7 mouse cellular contexts compared by ENCODE assay signal in the genomic region with DNA sequence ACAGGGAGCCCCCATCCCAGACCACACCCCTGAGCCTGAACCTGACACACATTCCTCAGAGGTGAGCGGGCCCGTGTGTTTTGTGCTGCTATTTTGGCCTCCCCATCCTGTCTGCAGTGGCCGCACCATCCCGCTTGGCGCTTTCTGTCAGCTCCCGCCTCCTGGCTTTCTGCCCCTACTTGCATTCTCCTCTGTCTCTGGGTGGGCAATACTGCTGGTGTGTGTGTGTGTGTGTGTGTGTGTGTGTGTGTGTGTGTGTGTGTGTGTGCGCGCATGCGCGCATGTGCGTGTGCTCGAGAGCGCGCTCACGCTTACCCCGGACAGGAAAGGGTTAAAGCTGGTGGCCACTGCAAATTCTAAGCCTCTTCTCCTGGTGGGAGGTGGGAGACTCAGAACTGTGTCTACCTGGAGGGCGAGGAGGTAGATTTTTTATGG. TPM values are rescaled to one million over a fixed set of nuclear protein-coding genes. Genes with fewer than 3 reads are reported as not detected.
DNase-seq lines count a peak whose midpoint lies in the region; ATAC-seq and TF ChIP-seq lines count a peak whose summit lies in the region.

No protein-coding gene starts in this region.

- peak; percentile 15 for DNase-seq in MN1 (ENCODE audit: low spot score)
- no peak for DNase-seq in frontal cortex, adult 2 months (ENCODE audit: extremely low spot score in 1 of 2, low spot score in 1 of 2)

- peak overlapping the region; percentile 37; the same call in 1 of the 2 replicates for H3K4me3 ChIP-seq in E14TG2a.4 (replicated peaks; ENCODE audit: low read length)
- peak overlapping the region; percentile 98 for H3K4me3 ChIP-seq in embryonic facial prominence, embryonic 13.5 days
- peak overlapping the region; percentile 13 for H3K4me3 ChIP-seq in hindbrain, embryonic 12.5 days
- H3K4me3 ChIP-seq in liver, embryonic 12.5 days, result peak overlapping the region; percentile 7; the same call in 1 of the 2 replicates
- peak overlapping the region; percentile 96 for H3K4me3 ChIP-seq in stomach, embryonic 15.5 days (replicated peaks)

- peak overlapping the region; percentile 98 for H3K27ac ChIP-seq in embryonic facial prominence, embryonic 13.5 days
- peak overlapping the region; percentile 82 for H3K27ac ChIP-seq in hindbrain, embryonic 12.5 days
- peak overlapping the region; percentile 73 for H3K27ac ChIP-seq in liver, embryonic 12.5 days
- peak overlapping the region; percentile 97 for H3K27ac ChIP-seq in stomach, embryonic 15.5 days

- H3K9me3 ChIP-seq in E14TG2a.4 (ENCODE audit: low read length), result no peaks in the 10 kb centered on the region
- no peaks in the 10 kb centered on the region for H3K9me3 ChIP-seq in embryonic facial prominence, embryonic 13.5 days
- no peaks in the 10 kb centered on the region for H3K9me3 ChIP-seq in hindbrain, embryonic 12.5 days (replicated peaks)
- H3K9me3 ChIP-seq in liver, embryonic 12.5 days (replicated peaks), result no peaks in the 10 kb centered on the region
- H3K9me3 ChIP-seq in stomach, embryonic 15.5 days, result no peaks in the 10 kb centered on the region

- no peak for ATAC-seq in embryonic facial prominence, embryonic 13.5 days (ENCODE audit: insufficient number of reproducible peaks, insufficient read depth, low FRiP score, low TSS enrichment, low read depth)
- ATAC-seq in hindbrain, embryonic 12.5 days (ENCODE audit: low FRiP score), result no peak
- no peak for ATAC-seq in liver, embryonic 12.5 days
- ATAC-seq in stomach, embryonic 15.5 days (ENCODE audit: insufficient read depth, low FRiP score, low read depth), result no peak

- peak overlapping the region; percentile 89 for H3K4me2 ChIP-seq in embryonic facial prominence, embryonic 13.5 days
- H3K4me2 ChIP-seq in hindbrain, embryonic 12.5 days (replicated peaks), result peak overlapping the region; percentile 95
- peak overlapping the region; percentile 56 for H3K4me2 ChIP-seq in liver, embryonic 12.5 days
- H3K4me2 ChIP-seq in stomach, embryonic 15.5 days, result peak overlapping the region; percentile 69

- WGBS in embryonic facial prominence, embryonic 13.5 days, result 3% methylated on average over 17 of the region's 17 CpGs
- 3% methylated on average over 17 of the region's 17 CpGs for WGBS in hindbrain, embryonic 12.5 days
- WGBS in liver, embryonic 12.5 days (ENCODE audit: insufficient replicate concordance), result 35% methylated on average over 17 of the region's 17 CpGs
- 18% methylated on average over 17 of the region's 17 CpGs for WGBS in stomach, embryonic 15.5 days

- H3K36me3 ChIP-seq in E14TG2a.4 (ENCODE audit: insufficient read depth, low read length), result no peaks in the 10 kb centered on the region
- peaks cover 16% of the 10 kb centered on the region; the same call in 1 of the 2 replicates for H3K36me3 ChIP-seq in embryonic facial prominence, embryonic 13.5 days
- H3K36me3 ChIP-seq in hindbrain, embryonic 12.5 days, result 0 out of 2 replicates have a peak, but pooled peaks cover 4% of the 10 kb centered on the region
- no peaks in the 10 kb centered on the region for H3K36me3 ChIP-seq in liver, embryonic 12.5 days
- H3K36me3 ChIP-seq in stomach, embryonic 15.5 days, result no peaks in the 10 kb centered on the region; the same call in 1 of the 2 replicates

- peaks cover 35% of the 10 kb centered on the region for H3K27me3 ChIP-seq in E14TG2a.4 (ENCODE audit: insufficient read depth, low read length)
- H3K27me3 ChIP-seq in embryonic facial prominence, embryonic 13.5 days, result no peaks in the 10 kb centered on the region
- H3K27me3 ChIP-seq in hindbrain, embryonic 12.5 days, result no peaks in the 10 kb centered on the region
- peaks cover 16% of the 10 kb centered on the region for H3K27me3 ChIP-seq in liver, embryonic 12.5 days (replicated peaks)
- no peaks in the 10 kb centered on the region for H3K27me3 ChIP-seq in stomach, embryonic 15.5 days (replicated peaks)

- H3K9ac ChIP-seq in embryonic facial prominence, embryonic 13.5 days, result peak overlapping the region; percentile 99
- H3K9ac ChIP-seq in hindbrain, embryonic 12.5 days, result peak overlapping the region; percentile 47
- 0 out of 2 replicates have a peak overlapping the region, but pooled peaks have one; percentile 13 for H3K9ac ChIP-seq in liver, embryonic 12.5 days
- H3K9ac ChIP-seq in stomach, embryonic 15.5 days, result no peak overlapping the region

- peaks cover 99% of the 10 kb centered on the region for H3K4me1 ChIP-seq in E14TG2a.4 (replicated peaks; ENCODE audit: low read depth, low read length)
- H3K4me1 ChIP-seq in embryonic facial prominence, embryonic 13.5 days, result peaks cover 94% of the 10 kb centered on the region
- H3K4me1 ChIP-seq in hindbrain, embryonic 12.5 days, result peaks cover 93% of the 10 kb centered on the region
- H3K4me1 ChIP-seq in liver, embryonic 12.5 days, result peaks cover 100% of the 10 kb centered on the region
- peaks cover 98% of the 10 kb centered on the region for H3K4me1 ChIP-seq in stomach, embryonic 15.5 days

- TF ChIP-seq CTCF in E14TG2a.4 (conservative IDR thresholded peaks at IDR 0.05; ENCODE audit: low read length), result no peak

RNA-seq across cellular contexts. Expression of gene Bcl9l, which starts 7.0 kb away (rescaled TPM):
- 18.2 and 19.3 TPM in 2 replicates for polyA plus RNA-seq in embryonic facial prominence, embryonic 13.5 days (2015; fragmentation: Nextera tagmentation; extraction: Ambion mirVana)
- polyA plus RNA-seq in hindbrain, embryonic 12.5 days (2016; fragmentation: Nextera tagmentation; extraction: Ambion mirVana), result 12.3 and 15.5 TPM in 2 replicates
- polyA plus RNA-seq in liver, embryonic 12.5 days (2016; fragmentation: Nextera tagmentation; extraction: Ambion mirVana), result 2.5 and 2.7 TPM in 2 replicates
- 12.0 and 12.1 TPM in 2 replicates for polyA plus RNA-seq in stomach, embryonic 15.5 days (2015; fragmentation: Nextera tagmentation; extraction: Ambion mirVana)
- polyA plus RNA-seq in frontal cortex, adult 2 months (2012; rRNA removed), result 20.1 and 21.7 TPM in 2 replicates

RNA-seq across cellular contexts. Expression of gene Upk2, which starts 34.9 kb away (rescaled TPM):
- 2.8 and 2.9 TPM in 2 replicates for polyA plus RNA-seq in embryonic facial prominence, embryonic 13.5 days (2015; fragmentation: Nextera tagmentation; extraction: Ambion mirVana)
- not detected in 2 replicates for polyA plus RNA-seq in hindbrain, embryonic 12.5 days (2016; fragmentation: Nextera tagmentation; extraction: Ambion mirVana)
- not detected in 2 replicates for polyA plus RNA-seq in liver, embryonic 12.5 days (2016; fragmentation: Nextera tagmentation; extraction: Ambion mirVana)
- 18.2 and 26.2 TPM in 2 replicates for polyA plus RNA-seq in stomach, embryonic 15.5 days (2015; fragmentation: Nextera tagmentation; extraction: Ambion mirVana)
- 0.19 TPM in 1 of 2 replicates, not detected in the other for polyA plus RNA-seq in frontal cortex, adult 2 months (2012; rRNA removed)

RNA-seq across cellular contexts. Expression of gene Foxr1, which starts 48.7 kb away (rescaled TPM):
- polyA plus RNA-seq in embryonic facial prominence, embryonic 13.5 days (2015; fragmentation: Nextera tagmentation; extraction: Ambion mirVana), result not detected in 2 replicates
- polyA plus RNA-seq in hindbrain, embryonic 12.5 days (2016; fragmentation: Nextera tagmentation; extraction: Ambion mirVana), result not detected in 2 replicates
- not detected in 2 replicates for polyA plus RNA-seq in liver, embryonic 12.5 days (2016; fragmentation: Nextera tagmentation; extraction: Ambion mirVana)
- not detected in 2 replicates for polyA plus RNA-seq in stomach, embryonic 15.5 days (2015; fragmentation: Nextera tagmentation; extraction: Ambion mirVana)
- not detected in 2 replicates for polyA plus RNA-seq in frontal cortex, adult 2 months (2012; rRNA removed)

Comparison
In these comparisons a context has a peak if more than half of its experiments do, and no peak if none do; other contexts are left out.
1. H3K4me3 ChIP-seq: peak in every context shown above with its lines; median percentile 98 in embryonic facial prominence, embryonic 13.5 days; 96 in stomach, embryonic 15.5 days; 37 in E14TG2a.4; 13 in hindbrain, embryonic 12.5 days; 7 in liver, embryonic 12.5 days.